Mouse (Mus musculus) spleen, adult 2 months (tissue): ENCODE measurements at regions not wholly inside any gene's neighbourhood (a gene's known extent, or its start where the extent isn't known, plus 50 kb on each side); places are given as distances from the start of the nearest gene placed in this dataset.

ENCODE experiments used
- DNase-seq, 2 experiments: peaks; one replicate each; pipeline versions ENCODE4 v3.0.0 to v3.0.0-alpha.2; 2012 to 2021; ENCODE audit warnings: low spot score in 2 of 2, low read depth in 1 of 2
- H3K27ac ChIP-seq: fragments of 200-500 bp; 2 replicates; pipeline ENCODE4 v1.5.1; 2012; ENCODE audit warnings: low read length, inconsistent platforms; ENCODE audit not compliant: insufficient read depth
- H3K27me3 ChIP-seq: fragments of 200-500 bp; 2 replicates; pipeline ENCODE4 v1.6.1; 2012; ENCODE audit warnings: mild to moderate bottlenecking, moderate library complexity, low read length, inconsistent platforms; ENCODE audit not compliant: control insufficient read depth, insufficient read depth
- H3K36me3 ChIP-seq: fragments of 200-500 bp; 2 replicates; pipeline ENCODE4 v1.6.1; 2012; ENCODE audit warnings: mild to moderate bottlenecking, low read length, inconsistent platforms; ENCODE audit not compliant: control insufficient read depth, insufficient read depth
- H3K4me1 ChIP-seq: fragments of 200-500 bp; 2 replicates; pipeline ENCODE4 v1.6.1; 2011; ENCODE audit warnings: inconsistent platforms; ENCODE audit not compliant: control insufficient read depth, insufficient read depth, insufficient read length
- H3K4me3 ChIP-seq: fragments of 200-500 bp; 2 replicates; pipeline ENCODE4 v1.5.1; 2011; ENCODE audit warnings: mild to moderate bottlenecking, inconsistent platforms; ENCODE audit not compliant: insufficient read depth, insufficient read length; ENCODE audit errors: extremely low read depth
- CTCF ChIP-seq: fragments of 200-500 bp; IDR thresholded peaks from 2 replicates; pipeline ENCODE4 v1.5.1; 2011; ENCODE audit warnings: mild to moderate bottlenecking, inconsistent platforms; ENCODE audit not compliant: insufficient read depth, insufficient read length, insufficient replicate concordance; ENCODE audit errors: extremely low read depth
- POLR2A ChIP-seq: fragments of 200-500 bp; IDR thresholded peaks from 2 replicates; pipeline ENCODE4 v1.6.1; 2011; ENCODE audit warnings: low read depth, low read length, inconsistent platforms
- WGBS: fragments of 180-500 bp; shearing (Covaris S2); methylation state at CpG from one replicate; pipeline ENCODE4 v1.1.7; 2018; 5-methylcytosine and 5-hydroxymethylcytosine counted together

DNA sequence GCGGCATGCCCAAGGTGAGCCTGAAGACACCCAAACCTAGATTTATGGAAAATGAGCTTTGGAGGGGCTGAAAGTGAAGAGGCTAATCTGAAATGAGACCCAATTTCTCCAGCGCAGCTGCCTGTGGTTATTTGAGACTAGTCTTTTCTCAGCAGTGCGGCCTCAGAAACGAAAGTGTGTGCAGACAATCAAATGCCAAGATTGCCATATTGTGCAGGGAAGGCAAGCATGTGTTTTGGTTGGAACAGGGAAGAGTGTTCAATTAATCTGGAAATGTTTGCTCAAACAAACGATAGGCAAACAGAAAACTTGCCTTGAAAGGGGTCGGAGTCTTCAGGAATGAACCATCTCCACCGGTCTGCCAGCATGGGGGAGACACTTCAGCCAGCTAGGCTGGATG, 178.2 kb upstream of the Mast4 start:
- H3K27me3 ChIP-seq = no peaks in the 10 kb centered on the region
- WGBS = 90% methylated on average over 7 of the region's 7 CpGs
- TF ChIP-seq CTCF (no peak), POLR2A (no peak)
- no peak overlapping the region for H3K4me3 ChIP-seq
- H3K36me3 ChIP-seq = no peaks in the 10 kb centered on the region
- no peak overlapping the region for H3K27ac ChIP-seq
- no peaks in the 10 kb centered on the region for H3K4me1 ChIP-seq
- no peak for DNase-seq

DNA sequence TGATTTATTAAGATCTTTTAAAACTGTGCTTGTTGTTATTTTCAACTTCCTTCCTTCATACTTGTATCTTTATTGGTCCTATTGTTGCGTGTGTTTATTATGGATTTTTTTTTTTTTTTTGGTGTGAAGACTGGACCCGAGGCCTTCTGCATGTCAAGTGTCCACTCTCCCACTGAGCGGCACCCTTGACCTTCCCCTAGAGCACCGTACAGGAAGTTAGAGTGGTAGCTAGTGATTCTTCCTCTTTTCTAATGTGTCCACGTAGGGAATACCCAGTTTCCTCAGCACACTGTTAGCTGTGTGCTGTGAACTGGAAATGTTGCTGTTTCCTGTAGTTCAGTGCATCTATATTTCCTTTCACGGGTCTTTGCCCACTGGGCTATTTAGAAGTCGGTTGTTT, 170.7 kb upstream of the Mast4 start:
- no peak overlapping the region for H3K4me3 ChIP-seq
- H3K4me1 ChIP-seq = no peaks in the 10 kb centered on the region
- TF ChIP-seq CTCF (no peak), POLR2A (no peak)
- WGBS = 17% methylated on average over 7 of the region's 7 CpGs
- H3K27ac ChIP-seq = no peak overlapping the region
- H3K27me3 ChIP-seq = no peaks in the 10 kb centered on the region
- DNase-seq = peak; percentile 5 to 9
- H3K36me3 ChIP-seq = no peaks in the 10 kb centered on the region

DNA sequence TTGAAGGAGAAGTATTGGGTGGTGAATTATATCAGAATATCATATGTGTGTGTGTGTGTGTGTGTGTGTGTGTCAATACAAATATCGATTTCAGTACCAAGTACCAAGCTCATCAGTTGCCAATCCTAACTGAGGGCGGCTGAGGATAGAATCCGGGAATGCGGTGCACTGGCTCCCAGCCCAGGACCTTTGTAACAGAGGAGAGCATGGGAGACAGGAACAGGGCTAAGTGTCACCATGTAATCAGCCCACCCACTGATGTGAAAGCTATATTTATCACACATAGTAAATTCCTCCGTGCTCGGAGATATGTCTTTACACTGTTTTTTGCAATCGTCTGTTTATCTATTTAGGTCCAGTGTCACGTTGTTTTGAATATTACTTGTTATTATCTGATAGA, 165.1 kb upstream of the Mast4 start:
- WGBS = 90% methylated on average over 8 of the region's 8 CpGs
- Histone ChIP-seq H3K27ac (no peak overlapping the region), H3K4me1 (no peaks in the 10 kb centered on the region), H3K27me3 (no peaks in the 10 kb centered on the region), H3K36me3 (no peaks in the 10 kb centered on the region), H3K4me3 (no peak overlapping the region)
- DNase-seq = no peak
- no peak for TF ChIP-seq CTCF
- no peak for TF ChIP-seq POLR2A

DNA sequence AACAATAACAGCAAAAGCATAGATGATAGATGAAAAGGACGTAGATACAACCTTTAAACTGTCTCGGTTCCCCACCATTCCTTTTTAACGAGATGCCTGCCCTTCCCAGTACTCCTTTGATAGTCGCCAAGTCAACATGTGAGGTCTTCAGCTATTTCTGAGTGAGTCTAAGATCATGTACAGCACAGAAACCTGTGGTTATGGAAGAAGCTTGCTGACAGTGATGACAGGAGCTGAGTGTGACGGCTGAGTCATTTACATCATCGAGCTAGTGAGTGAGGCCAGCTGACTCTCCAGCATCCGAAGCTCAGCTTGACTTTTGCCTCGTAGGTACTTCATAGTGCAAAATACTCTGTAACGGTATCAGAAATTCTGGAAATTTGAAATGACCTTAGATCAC, 160.1 kb upstream of the Mast4 start:
- Histone ChIP-seq H3K27me3 (no peaks in the 10 kb centered on the region), H3K4me3 (no peak overlapping the region), H3K27ac (no peak overlapping the region), H3K4me1 (no peaks in the 10 kb centered on the region), H3K36me3 (no peaks in the 10 kb centered on the region)
- TF ChIP-seq POLR2A (no peak), CTCF (no peak)
- no peak for DNase-seq
- WGBS = 75% methylated on average over 9 of the region's 9 CpGs

DNA sequence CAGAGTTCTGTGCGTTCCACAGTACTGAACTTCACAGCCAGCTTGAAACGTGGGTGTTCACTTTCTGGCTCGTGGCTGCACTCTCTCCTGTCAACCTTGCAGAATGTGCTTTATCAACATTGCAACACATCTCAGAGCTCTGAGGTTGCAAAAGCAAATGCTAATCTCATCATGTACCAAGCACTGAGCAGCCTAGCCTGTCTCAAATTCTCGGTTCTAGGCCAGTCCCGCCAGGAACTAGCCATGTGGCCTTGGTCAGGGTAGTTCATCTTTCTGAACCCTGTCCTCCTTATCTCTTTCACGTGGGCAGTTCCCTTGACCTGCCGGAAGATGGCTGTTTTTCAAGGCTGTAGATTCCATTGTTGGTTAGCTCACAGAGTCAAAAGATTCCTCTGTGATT, 159.3 kb upstream of the Mast4 start:
- no peak for DNase-seq
- H3K27ac ChIP-seq = no peak overlapping the region
- H3K36me3 ChIP-seq = no peaks in the 10 kb centered on the region
- no peaks in the 10 kb centered on the region for H3K4me1 ChIP-seq
- H3K27me3 ChIP-seq = no peaks in the 10 kb centered on the region
- WGBS = 68% methylated on average over 7 of the region's 7 CpGs
- H3K4me3 ChIP-seq = no peak overlapping the region
- no peak for TF ChIP-seq CTCF
- TF ChIP-seq POLR2A = no peak

DNA sequence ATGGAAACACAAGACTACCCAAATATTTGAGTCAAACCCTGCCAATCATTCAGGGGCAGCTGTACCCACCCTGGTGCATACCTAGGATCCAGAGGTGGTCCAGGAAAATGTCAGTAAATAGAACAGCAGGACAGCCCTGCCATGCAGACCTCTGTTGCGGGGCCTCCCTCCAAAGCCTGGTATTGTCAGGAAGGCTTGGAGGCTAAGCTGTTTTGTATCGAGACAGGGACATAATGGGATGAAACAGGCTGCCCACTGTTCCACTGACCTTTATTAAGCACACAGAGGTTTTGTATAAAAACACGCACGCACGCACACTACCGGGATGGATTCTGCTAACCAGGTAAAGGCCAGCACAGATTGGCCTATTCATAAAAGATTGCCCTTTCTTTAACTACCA, 155.8 kb upstream of the Mast4 start:
- 91% methylated on average over 6 of the region's 6 CpGs for WGBS

DNA sequence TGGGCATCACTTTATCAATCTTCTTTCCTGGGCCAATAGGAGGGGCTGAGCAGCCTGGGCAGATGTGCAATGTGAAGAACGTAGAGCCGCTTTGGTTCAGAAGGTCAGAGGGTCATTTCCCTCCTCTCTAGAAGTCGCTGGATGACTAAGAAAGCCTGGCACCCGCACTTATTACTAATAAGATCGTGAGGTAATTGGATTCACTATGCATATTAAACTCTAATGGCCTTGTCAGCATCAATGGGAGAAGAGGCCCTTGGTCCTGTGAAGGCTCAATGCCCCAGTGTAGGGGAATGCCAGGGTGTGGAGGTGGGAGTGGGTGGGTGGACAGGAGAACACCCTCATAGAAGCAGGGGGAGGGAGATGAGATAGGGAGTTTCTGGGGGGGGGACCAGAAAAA, 149.8 kb upstream of the Mast4 start:
- Histone ChIP-seq H3K4me3 (no peak overlapping the region), H3K27ac (no peak overlapping the region), H3K36me3 (no peaks in the 10 kb centered on the region), H3K27me3 (no peaks in the 10 kb centered on the region), H3K4me1 (no peaks in the 10 kb centered on the region)
- TF ChIP-seq POLR2A (no peak), CTCF (no peak)
- WGBS = 78% methylated on average over 5 of the region's 5 CpGs
- DNase-seq = no peak

More for the DNA sequence above, 155.8 kb upstream of the Mast4 start:
- DNase-seq = no peak
- Histone ChIP-seq H3K36me3 (no peaks in the 10 kb centered on the region), H3K27ac (no peak overlapping the region), H3K4me3 (no peak overlapping the region), H3K4me1 (no peaks in the 10 kb centered on the region), H3K27me3 (no peaks in the 10 kb centered on the region)
- no peak for TF ChIP-seq POLR2A
- no peak for TF ChIP-seq CTCF
